Mouse (Mus musculus) cerebellum, adult 18-20 months (tissue): ENCODE results near the gene Zfyve9.
A peak's percentile ranks its signal among the peaks of the same experiment; 100 is the strongest.

ENCODE experiments used
- DNase-seq, 2 experiments: peaks; one replicate each; pipeline ENCODE4 v3.0.0; 2021

The Zfyve9 gene

GRCm38 (mm10) chr4:108780057-108780863 is at the start of gene Zfyve9:
TSS of gene Zfyve9 (minus strand) at chr4:108780798.
- DNase-seq = peak; percentile 79 to 94

- no peak for DNase-seq
These were observed 46.0 kb upstream of the Zfyve9 start for GRCm38 (mm10) chr4:108826643-108827042.

GRCm38 (mm10) chr4:108826096-108826495 is 45.5 kb upstream of the Zfyve9 start:
- no peak for DNase-seq

GRCm38 (mm10) chr4:108825677-108826076 is 45.1 kb upstream of the Zfyve9 start:
- no peak for DNase-seq

GRCm38 (mm10) chr4:108811550-108811949 is 31.0 kb upstream of the Zfyve9 start:
- DNase-seq = no peak

GRCm38 (mm10) chr4:108811142-108811541 is 30.5 kb upstream of the Zfyve9 start:
- DNase-seq = no peak

- DNase-seq = no peak
These were observed 22.9 kb upstream of the Zfyve9 start for GRCm38 (mm10) chr4:108803535-108803934.

- peak; percentile 80 for DNase-seq
These were observed 17.7 kb upstream of the Zfyve9 start for GRCm38 (mm10) chr4:108798083-108798830.

GRCm38 (mm10) chr4:108796701-108797100 is 16.1 kb upstream of the Zfyve9 start:
- no peak for DNase-seq

GRCm38 (mm10) chr4:108793941-108794340 is 13.3 kb upstream of the Zfyve9 start:
- no peak for DNase-seq

GRCm38 (mm10) chr4:108790507-108790906 is 9.9 kb upstream of the Zfyve9 start:
- no peak for DNase-seq

- DNase-seq = no peak
These were observed 8.8 kb upstream of the Zfyve9 start for GRCm38 (mm10) chr4:108789258-108789936.

GRCm38 (mm10) chr4:108782421-108783085 is 2.0 kb upstream of the Zfyve9 start:
- DNase-seq = peak; percentile 30 to 51

- peak; percentile 25 to 60 for DNase-seq
These were observed 998 bp upstream of the Zfyve9 start for GRCm38 (mm10) chr4:108781596-108781995.

- DNase-seq = no peak
These were observed 237 bp upstream of the Zfyve9 start for GRCm38 (mm10) chr4:108780864-108781205.

GRCm38 (mm10) chr4:108779763-108780056 is 888 bp downstream of the Zfyve9 start:
- no peak for DNase-seq

- DNase-seq = no peak
These were observed 12.1 kb downstream of the Zfyve9 start for GRCm38 (mm10) chr4:108768527-108768926.

GRCm38 (mm10) chr4:108759583-108759982 is 21.0 kb downstream of the Zfyve9 start:
- no peak for DNase-seq

GRCm38 (mm10) chr4:108746160-108746873 is 34.3 kb downstream of the Zfyve9 start:
- DNase-seq = no peak

GRCm38 (mm10) chr4:108731582-108731981 is 49.0 kb downstream of the Zfyve9 start:
- DNase-seq = no peak

- DNase-seq = no peak
These were observed 50.1 kb downstream of the Zfyve9 start for GRCm38 (mm10) chr4:108730450-108730849.

- no peak for DNase-seq
These were observed 56.5 kb downstream of the Zfyve9 start for GRCm38 (mm10) chr4:108724102-108724501.
